Mouse (Mus musculus): Measurements from ENCODE around the gene Btn1a1. TPM values are rescaled to one million over a fixed set of nuclear protein-coding genes. Genes with fewer than 3 reads are reported as not detected.

The Btn1a1 gene
- polyA plus RNA-seq, 1 experiment = 0.05 TPM

- Histone ChIP-seq H3K4me3 (ENCODE audit: control insufficient read depth, insufficient read depth, low read length) (no peak overlapping the region), H3K27ac (ENCODE audit: control insufficient read depth, insufficient read depth, low read length) (no peak overlapping the region), H3K36me3 (ENCODE audit: control insufficient read depth, insufficient read depth, low read length) (no peaks in the 10 kb centered on the region), H3K27me3 (ENCODE audit: control insufficient read depth, insufficient read depth, low read length) (no peaks in the 10 kb centered on the region), H3K4me1 (replicated peaks; ENCODE audit: control insufficient read depth, insufficient read depth, low read length) (no peaks in the 10 kb centered on the region)
- no peak for TF ChIP-seq POLR2A (IDR thresholded peaks at IDR 0.05; ENCODE audit: control insufficient read depth, extremely low read depth, insufficient read depth, low read length, poor library complexity)
- TF ChIP-seq CTCF (IDR thresholded peaks at IDR 0.05; ENCODE audit: borderline replicate concordance, control insufficient read depth, extremely low read depth, insufficient read depth, low read length, poor library complexity) = no peak
- DNase-seq = no peak
- 73% methylated on average over 7 of the region's 7 CpGs for WGBS
Observed at GRCm38 (mm10) chr13:23499943-23500342, 34.2 kb upstream of the Btn1a1 start.

- DNase-seq = no peak
- Histone ChIP-seq H3K36me3 (ENCODE audit: control insufficient read depth, insufficient read depth, low read length) (no peaks in the 10 kb centered on the region), H3K4me3 (ENCODE audit: control insufficient read depth, insufficient read depth, low read length) (no peak overlapping the region), H3K27me3 (ENCODE audit: control insufficient read depth, insufficient read depth, low read length) (no peaks in the 10 kb centered on the region), H3K27ac (ENCODE audit: control insufficient read depth, insufficient read depth, low read length) (no peak overlapping the region), H3K4me1 (replicated peaks; ENCODE audit: control insufficient read depth, insufficient read depth, low read length) (no peaks in the 10 kb centered on the region)
- 63% methylated on average over 10 of the region's 10 CpGs for WGBS
- TF ChIP-seq CTCF (IDR thresholded peaks at IDR 0.05; ENCODE audit: borderline replicate concordance, control insufficient read depth, extremely low read depth, insufficient read depth, low read length, poor library complexity) (no peak), POLR2A (IDR thresholded peaks at IDR 0.05; ENCODE audit: control insufficient read depth, extremely low read depth, insufficient read depth, low read length, poor library complexity) (no peak)
Observed at GRCm38 (mm10) chr13:23498653-23499052, 33.0 kb upstream of the Btn1a1 start.

GRCm38 (mm10) chr13:23497656-23498321, 32.1 kb upstream of the Btn1a1 start:
- no peak overlapping the region for H3K4me3 ChIP-seq (ENCODE audit: control insufficient read depth, insufficient read depth, low read length)
- 78% methylated on average over 19 of the region's 19 CpGs for WGBS
- no peak overlapping the region for H3K27ac ChIP-seq (ENCODE audit: control insufficient read depth, insufficient read depth, low read length)
- DNase-seq = no peak
- H3K4me1 ChIP-seq (replicated peaks; ENCODE audit: control insufficient read depth, insufficient read depth, low read length) = no peaks in the 10 kb centered on the region
- no peak for TF ChIP-seq POLR2A (IDR thresholded peaks at IDR 0.05; ENCODE audit: control insufficient read depth, extremely low read depth, insufficient read depth, low read length, poor library complexity)
- TF ChIP-seq CTCF (IDR thresholded peaks at IDR 0.05; ENCODE audit: borderline replicate concordance, control insufficient read depth, extremely low read depth, insufficient read depth, low read length, poor library complexity) = no peak
- no peaks in the 10 kb centered on the region for H3K27me3 ChIP-seq (ENCODE audit: control insufficient read depth, insufficient read depth, low read length)
- no peaks in the 10 kb centered on the region for H3K36me3 ChIP-seq (ENCODE audit: control insufficient read depth, insufficient read depth, low read length)

- DNase-seq = no peak
- no peak for TF ChIP-seq POLR2A (IDR thresholded peaks at IDR 0.05; ENCODE audit: control insufficient read depth, extremely low read depth, insufficient read depth, low read length, poor library complexity)
- TF ChIP-seq CTCF (IDR thresholded peaks at IDR 0.05; ENCODE audit: borderline replicate concordance, control insufficient read depth, extremely low read depth, insufficient read depth, low read length, poor library complexity) = no peak
- 93% methylated on average over 6 of the region's 6 CpGs for WGBS
- Histone ChIP-seq H3K36me3 (ENCODE audit: control insufficient read depth, insufficient read depth, low read length) (no peaks in the 10 kb centered on the region), H3K27ac (ENCODE audit: control insufficient read depth, insufficient read depth, low read length) (no peak overlapping the region), H3K4me3 (ENCODE audit: control insufficient read depth, insufficient read depth, low read length) (no peak overlapping the region), H3K27me3 (ENCODE audit: control insufficient read depth, insufficient read depth, low read length) (no peaks in the 10 kb centered on the region), H3K4me1 (replicated peaks; ENCODE audit: control insufficient read depth, insufficient read depth, low read length) (0 out of 2 replicates have a peak, but pooled peaks cover 2% of the 10 kb centered on the region)
Observed at GRCm38 (mm10) chr13:23495526-23495925, 29.8 kb upstream of the Btn1a1 start.

GRCm38 (mm10) chr13:23491990-23492389, 26.3 kb upstream of the Btn1a1 start:
- no peak overlapping the region for H3K4me3 ChIP-seq (ENCODE audit: control insufficient read depth, insufficient read depth, low read length)

GRCm38 (mm10) chr13:23491263-23491662, 25.6 kb upstream of the Btn1a1 start:
- no peaks in the 10 kb centered on the region for H3K36me3 ChIP-seq (ENCODE audit: control insufficient read depth, insufficient read depth, low read length)
- H3K27me3 ChIP-seq (ENCODE audit: control insufficient read depth, insufficient read depth, low read length) = no peaks in the 10 kb centered on the region
- no peak for TF ChIP-seq CTCF (IDR thresholded peaks at IDR 0.05; ENCODE audit: borderline replicate concordance, control insufficient read depth, extremely low read depth, insufficient read depth, low read length, poor library complexity)
- no peak for TF ChIP-seq POLR2A (IDR thresholded peaks at IDR 0.05; ENCODE audit: control insufficient read depth, extremely low read depth, insufficient read depth, low read length, poor library complexity)
- H3K4me1 ChIP-seq (replicated peaks; ENCODE audit: control insufficient read depth, insufficient read depth, low read length) = 0 out of 2 replicates have a peak, but pooled peaks cover 5% of the 10 kb centered on the region
- no peak for DNase-seq
- 54% methylated on average over 1 of the region's 1 CpGs for WGBS
- H3K27ac ChIP-seq (ENCODE audit: control insufficient read depth, insufficient read depth, low read length) = no peak overlapping the region
- H3K4me3 ChIP-seq (ENCODE audit: control insufficient read depth, insufficient read depth, low read length) = no peak overlapping the region

More at GRCm38 (mm10) chr13:23491990-23492389, 26.3 kb upstream of the Btn1a1 start:
- H3K27me3 ChIP-seq (ENCODE audit: control insufficient read depth, insufficient read depth, low read length) = no peaks in the 10 kb centered on the region
- H3K36me3 ChIP-seq (ENCODE audit: control insufficient read depth, insufficient read depth, low read length) = no peaks in the 10 kb centered on the region
- no peak overlapping the region for H3K27ac ChIP-seq (ENCODE audit: control insufficient read depth, insufficient read depth, low read length)
- H3K4me1 ChIP-seq (replicated peaks; ENCODE audit: control insufficient read depth, insufficient read depth, low read length) = 0 out of 2 replicates have a peak, but pooled peaks cover 5% of the 10 kb centered on the region
- WGBS = 37% methylated on average over 14 of the region's 14 CpGs
- DNase-seq = no peak
- TF ChIP-seq CTCF (IDR thresholded peaks at IDR 0.05; ENCODE audit: borderline replicate concordance, control insufficient read depth, extremely low read depth, insufficient read depth, low read length, poor library complexity) = no peak
- no peak for TF ChIP-seq POLR2A (IDR thresholded peaks at IDR 0.05; ENCODE audit: control insufficient read depth, extremely low read depth, insufficient read depth, low read length, poor library complexity)

Data from thymus, adult 2 months (tissue).